Mouse (Mus musculus): Measurements from ENCODE around the gene 1700122O11Rik.

1700122O11Rik gene

DNA sequence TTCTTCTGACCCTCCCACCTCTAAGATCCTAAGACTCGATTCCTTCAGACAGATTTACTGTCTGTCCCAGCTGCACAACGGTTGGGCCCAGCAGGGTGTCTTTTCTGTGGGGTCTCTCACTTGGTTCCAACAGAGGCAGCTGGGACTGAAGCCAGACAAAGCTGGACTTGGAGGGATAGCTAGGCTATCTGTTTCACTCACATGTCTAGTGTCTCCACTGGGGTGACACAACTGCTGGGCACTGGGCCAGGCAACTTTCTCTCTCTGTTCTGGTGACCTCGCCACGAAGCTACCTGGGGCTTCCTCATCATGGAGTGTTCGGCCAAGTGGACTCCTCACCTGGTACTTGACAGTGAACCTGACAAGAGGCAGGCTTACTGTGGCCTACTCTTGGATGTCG is 10.4 kb downstream of the 1700122O11Rik start:
- DNase-seq (ENCODE audit: low spot score): no peak

DNA sequence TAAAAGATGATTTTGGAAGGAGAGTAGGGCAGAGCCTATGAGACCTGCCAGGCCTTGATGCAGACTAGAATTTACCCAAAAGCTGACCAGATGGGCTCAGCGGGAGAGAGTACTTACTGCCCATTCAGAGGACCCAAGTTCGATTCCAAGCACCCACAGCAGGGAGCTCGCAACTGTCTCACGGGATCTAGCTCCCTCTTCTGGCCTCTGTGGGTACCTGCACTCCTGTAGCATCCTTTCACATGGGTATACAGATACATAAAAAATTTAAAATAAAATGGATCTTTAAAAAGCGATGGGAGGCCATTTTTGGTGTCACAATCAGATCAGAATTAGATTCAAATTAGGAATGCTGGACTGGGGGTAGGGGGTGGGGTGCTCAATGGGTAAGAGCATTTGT is 11.1 kb downstream of the 1700122O11Rik start:
- DNase-seq (ENCODE audit: low spot score): no peak

DNA sequence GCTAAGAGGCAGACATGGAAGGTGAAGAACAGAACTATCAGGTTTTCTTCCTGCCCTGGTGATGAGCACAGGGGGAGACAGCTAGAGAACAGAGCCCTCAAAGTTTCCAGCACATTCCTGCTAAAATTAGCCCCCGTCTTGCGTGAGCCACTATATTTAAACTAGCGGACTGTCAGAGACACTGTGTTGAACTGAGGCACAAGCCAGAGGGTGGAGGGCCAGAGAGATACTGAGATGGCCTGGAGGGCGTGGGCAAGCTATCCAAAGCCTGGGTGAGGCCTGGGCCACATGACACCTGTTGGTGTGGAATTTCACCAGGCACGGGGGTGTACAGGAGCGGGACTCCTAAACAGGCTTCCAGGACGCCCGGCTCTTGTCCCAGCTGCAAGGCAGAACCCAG is 14.0 kb downstream of the 1700122O11Rik start:
- DNase-seq (ENCODE audit: low spot score): no peak

DNA sequence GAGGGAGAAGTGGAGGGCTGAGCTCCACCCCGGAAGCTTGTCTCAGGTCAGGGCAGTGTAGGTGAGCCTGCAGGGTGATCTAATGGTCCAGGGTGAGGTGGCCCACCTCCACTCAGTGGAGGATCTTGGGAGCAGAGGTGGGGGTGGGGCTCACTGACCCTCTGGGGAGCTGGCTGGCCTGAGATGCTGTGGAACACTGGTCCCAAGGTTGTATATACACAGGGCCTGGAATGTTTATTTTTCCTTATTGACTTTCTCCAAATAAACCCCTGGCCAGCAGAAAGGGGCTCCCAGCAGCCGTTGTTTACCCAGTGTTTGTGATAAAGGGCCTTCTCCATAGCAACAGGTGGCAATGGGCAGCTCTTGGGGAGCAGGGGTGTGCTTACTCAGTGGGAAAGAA is 18.5 kb downstream of the 1700122O11Rik start:
- DNase-seq (ENCODE audit: low spot score): no peak

DNA sequence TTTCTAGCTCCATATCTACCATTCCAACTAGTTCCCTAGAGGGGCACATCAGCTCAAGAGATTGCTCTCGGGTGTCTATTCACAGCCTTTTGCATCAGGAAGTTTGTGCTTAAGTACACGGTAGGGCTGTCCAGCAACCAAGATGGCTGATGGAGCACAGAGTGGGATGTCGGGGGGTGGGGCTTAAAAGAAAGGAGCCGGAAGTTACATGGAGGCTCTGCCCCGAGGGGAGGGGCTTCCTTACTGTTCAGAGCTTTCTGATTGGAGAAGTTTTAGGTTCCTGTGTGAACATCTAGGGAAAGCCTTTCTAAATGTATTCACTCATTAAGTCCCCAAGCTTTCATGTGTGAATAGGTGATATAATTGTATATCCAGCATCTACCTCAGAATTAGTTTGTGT is 21.5 kb downstream of the 1700122O11Rik start:
- DNase-seq (ENCODE audit: low spot score): no peak

DNA sequence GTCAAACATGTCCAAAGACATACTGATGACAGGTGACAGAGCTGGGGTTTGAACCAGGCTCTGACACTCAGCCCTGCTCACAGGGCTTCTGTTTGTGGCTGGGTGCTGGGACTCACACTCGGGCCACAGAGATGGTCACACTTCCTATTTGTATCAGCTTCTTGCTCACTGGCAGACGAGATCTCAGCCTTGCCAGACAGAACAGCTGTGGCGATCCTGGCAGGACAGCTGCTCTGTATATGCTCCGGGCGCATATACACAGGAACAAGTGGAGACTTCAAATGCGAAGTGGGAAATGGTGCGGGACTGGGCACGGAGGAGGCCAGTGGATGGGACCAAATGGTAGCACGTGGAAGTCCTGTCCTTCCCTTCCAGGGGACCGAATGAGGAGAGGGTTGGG is 25.5 kb downstream of the 1700122O11Rik start:
- DNase-seq (ENCODE audit: low spot score): no peak

DNA sequence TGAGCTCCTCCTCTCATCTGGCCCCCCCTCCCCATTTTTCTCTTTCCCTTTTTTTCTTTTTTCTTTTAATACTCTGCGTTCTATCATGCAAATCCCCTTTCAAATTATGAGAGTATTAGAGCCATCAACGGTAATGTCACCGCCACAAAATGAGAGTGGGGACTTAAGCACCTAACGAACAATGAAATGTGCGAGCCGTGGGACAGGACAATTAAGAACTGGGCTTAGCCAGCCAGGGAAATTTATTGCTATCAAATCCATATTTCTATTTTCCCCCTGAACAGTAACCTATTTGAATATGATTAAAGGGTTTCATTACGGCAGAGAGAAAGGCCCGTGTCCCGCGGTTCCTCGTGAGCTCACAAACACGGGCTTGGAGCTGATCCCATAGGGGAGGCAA is 27.0 kb downstream of the 1700122O11Rik start:
- no peak for DNase-seq (ENCODE audit: low spot score)

DNA sequence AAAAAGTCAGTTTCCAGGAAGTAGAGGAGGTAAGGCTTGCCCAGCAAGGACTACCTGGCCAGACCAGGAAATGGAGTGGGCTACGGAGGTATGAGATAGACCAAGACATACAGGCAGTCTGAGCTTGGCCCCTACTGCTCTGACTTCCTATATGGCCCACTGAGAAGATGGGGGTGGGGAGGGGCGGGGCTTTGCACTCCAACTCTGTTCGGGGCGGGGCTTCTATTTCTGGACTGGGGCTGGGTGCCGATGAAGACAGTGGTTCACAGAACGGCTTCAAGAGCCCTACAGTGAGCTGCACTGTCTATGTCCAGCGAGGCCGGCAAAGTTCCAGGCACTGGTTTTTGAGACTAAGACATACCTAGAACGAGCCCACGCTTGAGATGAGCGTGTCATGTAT is 27.8 kb downstream of the 1700122O11Rik start:
- DNase-seq (ENCODE audit: low spot score): no peak

DNA sequence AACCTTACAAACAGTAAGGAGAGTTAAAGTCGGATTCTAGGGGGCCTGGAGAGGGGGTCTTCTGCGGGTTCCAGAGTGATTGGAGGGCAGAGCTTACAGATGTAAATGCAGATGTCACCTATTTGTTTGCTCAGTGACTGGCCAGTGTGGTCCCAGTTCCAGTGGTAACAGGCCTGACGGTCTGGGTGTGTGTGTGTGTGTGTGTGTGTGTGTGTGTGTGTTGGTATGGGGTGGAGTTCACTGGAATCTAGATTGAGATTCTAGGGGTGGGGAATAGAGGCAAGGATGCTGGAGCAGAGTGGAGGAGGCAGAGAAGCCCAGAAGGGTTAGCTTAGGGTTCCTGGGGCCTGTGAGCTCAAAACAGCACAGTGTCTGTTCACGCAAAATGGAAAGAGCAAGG is 32.3 kb downstream of the 1700122O11Rik start:
- DNase-seq (ENCODE audit: low spot score): no peak

DNA sequence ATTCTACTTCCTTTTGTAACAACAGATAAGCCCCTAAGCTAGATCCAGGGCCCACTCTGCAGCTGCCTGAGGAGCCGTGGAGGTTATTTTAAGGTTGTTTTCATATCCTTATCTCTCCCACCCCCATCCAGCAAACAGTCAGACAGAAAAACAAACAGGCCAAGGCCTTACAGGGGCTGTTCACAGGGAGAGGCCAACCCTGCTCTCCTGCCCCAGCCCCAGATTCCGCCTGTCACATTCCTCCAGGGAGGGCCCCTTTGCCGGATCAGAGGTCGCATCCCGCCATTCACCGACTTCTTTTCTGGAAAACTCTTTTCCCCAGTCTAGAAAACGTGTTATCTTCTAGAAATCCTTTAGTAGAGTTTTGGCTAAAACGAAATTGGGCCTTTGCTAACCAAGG is 33.0 kb downstream of the 1700122O11Rik start:
- peak; percentile 73 for DNase-seq (ENCODE audit: low spot score)

DNA sequence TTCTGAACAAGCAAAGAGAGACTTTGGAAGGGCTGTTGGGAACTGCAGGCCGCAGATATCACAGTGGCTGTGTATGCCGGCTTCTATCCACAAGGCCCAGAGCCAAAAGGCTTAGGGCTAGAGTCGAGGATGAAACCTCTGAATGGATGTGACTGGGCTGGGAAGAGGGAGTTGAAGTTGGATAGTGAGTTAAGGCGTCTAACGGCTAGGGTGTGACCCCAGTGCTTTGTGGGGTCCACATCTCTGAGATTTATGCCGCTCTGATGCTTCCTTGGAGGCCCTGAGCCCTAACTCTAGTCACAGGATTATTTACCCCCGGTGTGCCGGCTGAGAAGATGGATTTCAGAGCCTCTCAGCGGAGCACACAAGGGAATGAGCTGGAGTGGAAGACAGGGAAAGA is 33.5 kb downstream of the 1700122O11Rik start:
- no peak for DNase-seq (ENCODE audit: low spot score)

DNA sequence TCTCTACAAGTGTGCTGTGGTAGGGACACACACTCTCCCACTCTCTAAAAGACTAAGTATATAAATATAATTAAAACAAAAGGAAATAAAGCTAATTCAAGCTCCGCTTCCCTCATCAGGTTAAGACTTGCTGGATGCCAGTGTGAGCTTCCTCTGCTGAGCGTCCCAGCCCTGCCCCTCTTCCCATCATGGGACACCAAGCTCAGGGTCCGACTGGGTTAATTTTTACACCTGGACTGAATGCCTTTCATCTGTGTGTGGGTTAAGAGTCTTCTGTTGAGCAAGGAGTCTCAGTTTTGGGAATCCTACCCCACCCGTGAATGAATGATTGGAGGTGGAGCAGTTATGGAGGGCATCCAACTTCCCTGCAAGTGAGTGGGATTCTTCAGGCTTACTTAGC is 35.6 kb downstream of the 1700122O11Rik start:
- no peak for DNase-seq (ENCODE audit: low spot score)

DNA sequence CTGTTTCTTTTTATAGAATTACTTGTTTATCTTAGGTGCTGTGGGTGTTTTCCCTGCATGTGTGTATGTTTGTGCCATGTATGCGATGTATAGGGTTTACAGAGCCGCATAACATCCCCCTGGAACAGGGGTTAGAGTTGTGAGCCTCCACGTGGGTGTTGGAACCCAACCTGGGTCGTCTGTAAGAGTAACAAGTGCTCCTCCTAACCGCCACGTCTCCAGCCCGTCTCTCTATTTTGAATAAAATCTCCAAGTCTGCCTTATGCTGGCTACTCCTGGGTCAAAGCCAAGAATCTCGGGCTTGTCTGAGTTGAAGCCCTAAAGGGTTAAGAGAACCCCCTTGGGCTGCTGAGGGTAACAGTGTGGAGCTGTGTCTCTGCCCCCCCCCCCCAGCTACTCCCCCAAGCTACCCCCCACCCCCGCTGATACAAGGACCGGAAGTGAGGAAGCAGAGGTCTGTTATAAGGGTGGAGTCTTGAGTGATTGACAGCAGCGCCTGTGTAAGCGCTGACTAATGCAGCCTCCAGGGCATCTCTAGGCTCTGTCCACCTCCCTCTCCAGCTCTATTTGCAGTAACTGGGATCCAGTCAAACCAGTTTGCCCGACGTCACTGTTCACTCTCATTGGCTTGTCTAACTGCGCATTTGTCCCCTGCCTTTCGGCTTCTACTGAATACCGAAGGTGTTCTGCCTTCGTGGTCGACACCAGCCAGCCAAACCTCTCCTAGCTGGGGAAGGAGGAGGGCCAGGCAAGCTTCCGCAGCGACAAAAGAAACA is 36.3 kb downstream of the 1700122O11Rik start:
- peak; percentile 86 for DNase-seq (ENCODE audit: low spot score)

DNA sequence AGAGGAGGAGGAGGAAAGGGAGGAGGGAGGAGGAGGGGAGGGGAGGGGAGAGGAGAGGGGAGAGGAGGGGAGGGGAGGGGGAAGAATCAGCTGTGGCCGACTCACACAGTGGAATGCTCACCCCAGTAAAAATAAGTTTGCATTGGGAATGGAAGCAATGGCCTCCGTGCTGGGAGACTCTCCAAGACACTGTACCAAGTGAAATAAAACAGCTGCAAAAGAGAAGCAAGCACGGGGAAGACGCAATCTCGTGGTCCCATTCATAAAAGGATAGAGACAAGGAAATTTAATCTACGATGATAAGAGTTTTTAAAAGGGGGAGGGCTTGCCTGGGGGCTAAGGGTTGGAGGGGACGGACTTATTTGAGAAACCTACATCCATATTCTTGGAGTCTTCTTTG is 36.9 kb downstream of the 1700122O11Rik start:
- no peak for DNase-seq (ENCODE audit: low spot score)

DNA sequence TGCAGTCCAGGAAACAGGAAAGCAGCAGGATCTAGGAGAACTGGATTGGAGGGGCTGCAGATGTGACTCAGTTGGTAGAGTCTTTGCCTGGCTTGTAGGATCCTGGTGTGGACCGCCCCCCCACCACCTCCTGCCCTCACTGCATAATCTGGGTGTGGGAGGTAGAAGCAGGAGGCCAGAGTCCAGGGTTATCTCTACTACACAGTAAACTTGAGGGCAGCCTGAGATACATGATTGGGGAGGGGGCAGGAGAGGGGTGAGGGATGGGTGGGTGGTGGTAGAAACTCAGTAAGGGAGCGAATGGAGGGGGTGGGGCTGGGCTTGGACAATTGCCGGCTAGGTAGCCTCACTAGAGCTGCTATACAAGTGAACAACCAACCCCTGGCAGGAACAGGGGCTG is 38.3 kb downstream of the 1700122O11Rik start:
- DNase-seq (ENCODE audit: low spot score): no peak

DNA sequence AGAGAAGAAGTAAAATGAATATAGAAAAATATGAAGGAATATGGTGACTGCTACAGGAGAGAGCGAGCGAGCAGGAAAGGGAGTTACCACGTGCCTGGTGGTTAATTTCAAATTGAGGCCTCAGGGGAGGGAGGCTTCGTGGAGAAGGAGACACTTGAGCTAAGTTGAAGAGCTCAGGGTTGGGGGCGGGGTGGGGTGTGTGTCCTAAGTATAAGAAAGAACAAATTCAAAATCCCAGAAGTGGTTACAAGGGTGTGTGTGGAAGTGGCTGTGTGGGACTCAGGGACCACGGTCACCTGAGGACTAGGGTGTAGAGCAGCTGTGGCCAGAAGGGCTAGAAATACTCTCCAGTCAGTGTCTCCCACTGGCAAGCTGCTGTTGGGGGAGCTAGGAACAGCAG is 38.7 kb downstream of the 1700122O11Rik start:
- no peak for DNase-seq (ENCODE audit: low spot score)

DNA sequence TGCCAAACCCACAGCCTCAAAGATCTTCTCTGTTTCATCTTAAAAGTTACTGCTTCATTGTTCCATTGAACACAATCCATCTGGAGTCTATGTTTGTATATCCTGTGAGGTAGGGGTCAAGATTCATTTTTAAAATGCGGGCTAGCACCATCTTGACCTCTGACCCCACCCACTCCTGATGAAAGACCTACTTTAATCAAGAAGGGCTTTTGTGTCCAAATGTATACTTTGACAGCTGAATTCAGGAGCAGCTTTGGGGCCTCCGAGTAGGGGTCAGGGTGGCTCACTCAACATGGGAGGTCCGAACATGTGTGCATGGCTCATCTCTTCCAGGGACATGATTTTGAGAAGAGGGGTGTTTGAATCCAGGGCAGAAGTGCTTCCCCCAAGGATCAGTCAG is 40.3 kb downstream of the 1700122O11Rik start:
- peak; percentile 69 for DNase-seq (ENCODE audit: low spot score)

DNA sequence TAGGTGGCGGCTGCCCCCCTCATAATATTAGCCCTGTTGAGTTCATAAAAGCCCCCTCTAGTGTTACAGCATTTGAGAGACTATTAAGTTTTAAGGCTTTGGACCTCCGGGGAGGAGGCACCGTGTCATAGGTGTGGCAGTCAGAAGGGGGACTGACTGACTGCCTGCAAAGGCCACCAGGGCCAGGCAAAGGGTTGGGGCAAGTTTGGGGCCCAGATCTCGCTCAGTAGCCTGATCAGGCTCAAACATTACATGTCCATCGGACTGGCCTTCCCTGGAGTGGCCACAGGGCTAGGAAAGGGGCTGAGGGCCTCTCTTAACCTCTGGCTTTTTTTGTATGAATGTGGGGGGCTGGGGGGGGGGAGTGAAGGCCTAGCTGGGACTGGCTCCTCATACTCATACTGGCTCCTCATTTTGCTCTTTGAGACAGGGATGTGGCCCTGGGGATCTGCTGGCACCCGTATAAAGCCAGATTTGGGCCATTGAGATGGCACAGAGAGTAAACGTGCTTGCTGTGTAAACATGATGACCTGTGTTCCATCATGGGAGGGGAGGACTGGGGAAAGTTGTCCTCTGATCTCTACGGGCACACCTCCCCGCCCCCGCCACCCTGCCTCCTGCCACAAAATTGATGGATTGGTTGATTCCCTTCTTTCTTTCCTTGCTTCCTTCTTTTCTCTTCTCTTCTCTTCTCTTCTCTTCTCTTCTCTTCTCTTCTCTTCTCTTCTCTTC is 47.5 kb downstream of the 1700122O11Rik start:
- DNase-seq (ENCODE audit: low spot score): no peak

DNA sequence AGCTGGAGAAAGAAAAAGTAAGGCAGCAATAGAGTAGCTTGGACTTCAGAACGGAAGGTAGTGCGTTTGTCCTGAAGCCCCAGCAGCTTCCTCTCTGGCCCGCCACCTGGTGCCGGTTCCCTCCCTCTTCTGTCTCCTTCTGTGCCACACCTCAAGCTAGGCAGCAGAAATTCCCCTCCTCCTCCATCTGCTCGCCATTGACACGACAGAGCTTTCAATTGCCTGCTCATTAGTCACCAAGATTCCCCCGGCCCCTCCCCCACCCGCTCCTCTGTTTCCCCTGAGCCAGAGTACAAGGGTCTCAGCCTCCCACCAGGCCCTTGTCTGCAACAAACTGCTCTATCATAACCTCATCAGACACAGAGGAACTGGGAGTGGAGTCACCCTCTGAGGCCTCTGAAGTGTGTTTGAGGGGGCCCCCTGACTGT is 48.1 kb downstream of the 1700122O11Rik start:
- DNase-seq (ENCODE audit: low spot score): peak; percentile 83

DNA sequence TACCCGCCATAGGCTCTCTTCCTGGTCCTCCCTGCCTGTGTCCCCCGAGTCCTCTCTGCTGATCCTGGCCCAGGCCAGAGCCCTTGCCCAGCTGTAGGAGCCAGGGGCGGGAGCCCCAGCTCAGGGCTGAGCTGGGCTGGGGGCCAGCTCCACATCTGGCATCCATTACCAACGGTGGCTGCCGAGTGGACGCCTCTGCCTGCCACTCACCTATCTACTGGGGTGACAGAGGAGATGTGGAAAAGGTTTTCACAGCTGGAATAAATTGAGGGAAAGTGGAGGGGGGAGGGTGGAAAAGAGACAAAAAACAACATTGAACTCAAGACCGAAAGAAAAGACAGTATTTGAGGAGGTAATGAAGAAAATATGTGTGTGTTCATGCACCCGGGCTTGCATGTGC is 49.3 kb downstream of the 1700122O11Rik start:
- peak; percentile 83 for DNase-seq (ENCODE audit: low spot score)

DNA sequence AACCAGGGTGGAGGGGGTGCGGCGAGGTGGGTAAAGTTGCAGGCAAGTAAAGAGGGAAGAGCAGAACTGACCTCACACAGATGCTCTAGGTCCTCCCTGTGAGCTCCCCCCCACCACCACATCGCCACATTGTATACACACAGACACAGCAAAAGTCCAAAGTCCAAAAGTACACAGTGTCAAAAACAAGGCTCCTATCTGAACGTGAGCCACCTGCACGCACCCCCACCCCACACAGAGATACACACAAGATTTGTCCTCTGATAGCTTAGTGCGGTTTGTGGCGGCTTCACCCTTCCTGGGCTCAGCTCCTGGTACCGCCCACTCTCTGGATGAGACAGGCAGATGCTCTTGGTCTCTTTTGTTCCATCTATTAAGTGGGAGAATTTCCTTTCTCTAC is 50.0 kb downstream of the 1700122O11Rik start:
- DNase-seq (ENCODE audit: low spot score): no peak
